Mouse (Mus musculus): ENCODE measurements at regions not wholly inside any gene's neighbourhood (a gene's known extent, or its start where the extent isn't known, plus 50 kb on each side); places are given as distances from the start of the nearest gene placed in this dataset.

- no peak for ATAC-seq (replicated peaks)
- H3K36me3 ChIP-seq (replicated peaks): no peaks in the 10 kb centered on the region
- H3K27ac ChIP-seq: no peak overlapping the region
- H3K4me3 ChIP-seq: no peak overlapping the region
- no peaks in the 10 kb centered on the region for H3K4me1 ChIP-seq
- H3K9ac ChIP-seq: no peak overlapping the region
- H3K4me2 ChIP-seq: no peak overlapping the region
- H3K9me3 ChIP-seq: no peaks in the 10 kb centered on the region
- H3K27me3 ChIP-seq (replicated peaks): no peaks in the 10 kb centered on the region
Observed at GRCm38 (mm10) chr5:26338191-26338590, 80.7 kb downstream of the Gm7361 start.

- H3K27ac ChIP-seq: no peak overlapping the region
- no peaks in the 10 kb centered on the region for H3K36me3 ChIP-seq (replicated peaks)
- no peak overlapping the region for H3K4me3 ChIP-seq
- H3K27me3 ChIP-seq (replicated peaks): no peaks in the 10 kb centered on the region
- ATAC-seq (replicated peaks): no peak
- WGBS: 100% methylated on average over 1 of the region's 1 CpGs
- H3K4me1 ChIP-seq: no peaks in the 10 kb centered on the region
- no peaks in the 10 kb centered on the region for H3K9me3 ChIP-seq
- H3K4me2 ChIP-seq: no peak overlapping the region
- H3K9ac ChIP-seq: no peak overlapping the region
Observed at GRCm38 (mm10) chr5:26339266-26339665, 81.8 kb downstream of the Gm7361 start.

- no peaks in the 10 kb centered on the region for H3K36me3 ChIP-seq (replicated peaks)
- H3K9ac ChIP-seq: no peak overlapping the region
- H3K27ac ChIP-seq: no peak overlapping the region
- no peaks in the 10 kb centered on the region for H3K9me3 ChIP-seq
- WGBS: 95% methylated on average over 10 of the region's 10 CpGs
- no peak overlapping the region for H3K4me2 ChIP-seq
- H3K27me3 ChIP-seq (replicated peaks): no peaks in the 10 kb centered on the region
- no peaks in the 10 kb centered on the region for H3K4me1 ChIP-seq
- no peak overlapping the region for H3K4me3 ChIP-seq
- ATAC-seq (replicated peaks): no peak
Observed at GRCm38 (mm10) chr5:26355156-26355555, 97.7 kb downstream of the Gm7361 start.

DNA sequence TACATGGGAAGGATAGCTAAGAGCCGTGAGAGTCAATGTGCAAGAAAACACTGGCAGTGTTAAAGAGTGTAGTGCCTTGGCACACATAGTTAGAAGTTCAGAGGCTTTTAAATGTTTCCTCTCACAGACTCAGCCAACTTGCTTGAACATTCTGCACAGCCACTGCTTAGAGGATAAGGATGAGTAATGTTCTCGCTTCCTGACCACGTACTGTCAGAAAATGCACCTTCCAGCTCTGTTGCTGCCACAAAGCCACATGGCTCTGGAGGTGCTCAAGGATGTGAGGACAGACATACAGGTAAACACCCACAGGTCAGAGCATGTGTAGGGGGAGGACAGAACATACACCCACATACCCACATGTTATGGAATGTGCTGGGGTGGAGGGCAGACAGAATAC is 101.6 kb downstream of the Gm7361 start:
- H3K27ac ChIP-seq: no peak overlapping the region
- no peaks in the 10 kb centered on the region for H3K27me3 ChIP-seq (replicated peaks)
- no peaks in the 10 kb centered on the region for H3K9me3 ChIP-seq
- no peak overlapping the region for H3K9ac ChIP-seq
- WGBS: 94% methylated on average over 3 of the region's 3 CpGs
- no peaks in the 10 kb centered on the region for H3K36me3 ChIP-seq (replicated peaks)
- ATAC-seq (replicated peaks): no peak
- no peak overlapping the region for H3K4me2 ChIP-seq
- no peaks in the 10 kb centered on the region for H3K4me1 ChIP-seq
- no peak overlapping the region for H3K4me3 ChIP-seq

DNA sequence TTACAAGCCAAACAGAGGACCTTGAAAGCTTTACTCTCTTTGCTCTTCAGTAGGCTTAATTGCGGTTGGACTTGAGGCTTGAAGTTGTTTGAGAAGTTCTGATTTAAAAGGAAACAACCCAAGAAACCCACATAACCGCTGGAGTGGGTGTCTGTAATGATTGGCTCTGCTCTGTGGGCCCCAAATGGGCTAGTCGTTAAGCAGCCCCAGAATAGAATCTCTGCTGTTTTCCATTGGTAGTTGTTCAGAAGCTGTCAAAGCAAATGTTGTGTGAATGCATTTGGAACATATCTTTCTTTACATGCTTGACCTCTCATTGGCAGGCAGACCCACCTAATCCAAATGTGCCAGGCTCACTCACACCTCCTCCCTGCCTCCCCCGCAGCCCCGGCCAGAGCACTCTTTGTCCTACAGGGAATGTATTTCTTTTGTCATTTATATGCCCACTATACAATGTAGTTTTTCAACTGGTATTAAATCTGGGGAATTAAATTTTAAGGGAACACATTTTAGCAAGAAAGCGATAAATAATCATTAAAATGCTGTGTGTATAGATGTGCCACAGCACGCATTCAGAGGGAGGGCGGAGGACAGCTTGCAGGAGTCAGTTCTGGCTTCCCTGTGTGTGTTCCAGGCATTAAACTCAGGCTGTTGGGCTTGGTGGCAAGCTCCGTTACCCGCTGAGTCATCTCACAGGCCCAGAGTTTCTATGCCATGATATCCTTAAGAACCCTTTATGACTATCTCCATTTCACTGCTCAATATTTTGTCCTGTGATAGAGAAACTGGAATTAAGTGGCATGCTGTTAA is 116.9 kb downstream of the Gm7361 start:
- WGBS: 61% methylated on average over 10 of the region's 10 CpGs
- H3K9me3 ChIP-seq: no peaks in the 10 kb centered on the region
- H3K9ac ChIP-seq: no peak overlapping the region
- no peak for ATAC-seq (replicated peaks)
- H3K4me1 ChIP-seq: no peaks in the 10 kb centered on the region
- no peak overlapping the region for H3K27ac ChIP-seq
- no peak overlapping the region for H3K4me2 ChIP-seq
- no peaks in the 10 kb centered on the region for H3K36me3 ChIP-seq (replicated peaks)
- H3K4me3 ChIP-seq: no peak overlapping the region
- no peaks in the 10 kb centered on the region for H3K27me3 ChIP-seq (replicated peaks)

- Histone ChIP-seq H3K4me2 (no peak overlapping the region), H3K36me3 (replicated peaks) (no peaks in the 10 kb centered on the region), H3K27me3 (replicated peaks) (no peaks in the 10 kb centered on the region), H3K4me3 (no peak overlapping the region), H3K9ac (no peak overlapping the region), H3K27ac (no peak overlapping the region), H3K4me1 (no peaks in the 10 kb centered on the region), H3K9me3 (no peaks in the 10 kb centered on the region)
- 90% methylated on average over 2 of the region's 2 CpGs for WGBS
- no peak for ATAC-seq (replicated peaks)
Observed at GRCm38 (mm10) chr5:26407088-26407672, 149.7 kb downstream of the Gm7361 start.

DNA sequence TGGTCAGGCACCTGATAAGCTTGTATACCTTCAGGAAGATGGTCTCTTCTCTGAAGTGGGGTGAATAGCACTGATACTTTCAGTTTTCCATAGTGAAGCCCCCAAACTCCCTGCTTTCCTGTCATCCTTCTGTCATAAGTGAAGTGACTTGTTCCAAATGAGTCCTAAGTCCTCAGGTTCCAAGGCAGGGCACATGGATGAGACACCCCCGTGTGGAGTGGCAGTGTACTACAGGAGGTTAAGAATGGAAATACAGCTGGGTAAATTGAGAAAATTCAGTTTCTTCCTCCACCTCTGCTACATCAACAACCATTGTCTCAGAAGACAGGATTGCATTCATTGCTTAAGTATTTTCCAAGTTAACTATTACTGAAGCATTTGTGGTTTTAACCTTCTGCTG is 155.7 kb downstream of the Gm7361 start:
- no peak overlapping the region for H3K4me2 ChIP-seq
- H3K27ac ChIP-seq: no peak overlapping the region
- WGBS: 39% methylated on average over 1 of the region's 1 CpGs
- ATAC-seq (replicated peaks): no peak
- no peak overlapping the region for H3K4me3 ChIP-seq
- no peak overlapping the region for H3K9ac ChIP-seq
- H3K9me3 ChIP-seq: no peaks in the 10 kb centered on the region
- no peaks in the 10 kb centered on the region for H3K27me3 ChIP-seq (replicated peaks)
- no peaks in the 10 kb centered on the region for H3K4me1 ChIP-seq
- H3K36me3 ChIP-seq (replicated peaks): no peaks in the 10 kb centered on the region

DNA sequence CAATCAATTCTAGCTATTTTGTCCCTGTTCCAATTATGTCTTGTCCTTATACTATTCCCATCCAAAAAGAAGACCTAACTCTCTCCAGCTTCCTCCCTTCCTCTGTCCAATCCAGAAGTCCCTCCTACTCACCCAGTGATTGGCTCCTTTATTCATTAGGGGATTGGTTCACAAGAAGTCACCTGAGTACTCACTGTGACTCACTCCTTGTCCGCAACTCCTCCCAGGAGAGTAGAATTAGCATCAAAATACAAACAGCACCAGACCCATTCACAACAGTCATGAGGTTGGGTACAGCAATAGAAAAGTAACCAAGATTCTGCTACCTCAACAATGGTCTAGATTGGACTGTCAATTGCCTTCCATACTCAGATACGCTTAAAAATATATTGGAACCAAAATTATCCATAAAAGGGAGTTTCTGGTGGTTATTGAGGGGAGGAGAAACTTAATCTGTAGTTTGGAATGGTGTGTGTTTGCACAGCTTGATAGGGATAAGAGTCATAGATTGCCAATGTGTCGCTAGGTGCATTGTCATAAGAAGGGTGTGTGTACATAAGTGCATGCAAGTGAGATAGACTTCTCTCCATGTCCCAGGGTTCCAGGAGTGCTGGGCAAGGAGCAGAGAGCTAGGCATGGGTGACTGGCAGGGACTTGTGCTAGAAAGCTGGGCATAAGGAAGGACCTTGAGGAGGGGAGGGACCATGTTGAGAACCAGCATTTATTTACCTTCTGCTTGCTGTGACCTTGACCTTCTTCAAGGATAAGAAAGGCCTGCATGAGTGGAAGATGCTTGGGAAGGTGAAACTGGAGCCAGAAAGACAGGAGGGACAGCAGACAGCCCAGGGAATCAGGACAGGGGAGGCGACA is 187.1 kb downstream of the Gm7361 start:
- Histone ChIP-seq H3K9me3 (no peaks in the 10 kb centered on the region), H3K36me3 (replicated peaks) (no peaks in the 10 kb centered on the region), H3K4me3 (no peak overlapping the region), H3K4me1 (no peaks in the 10 kb centered on the region), H3K27me3 (replicated peaks) (no peaks in the 10 kb centered on the region), H3K27ac (no peak overlapping the region), H3K4me2 (no peak overlapping the region), H3K9ac (no peak overlapping the region)
- no peak for ATAC-seq (replicated peaks)
- WGBS: 80% methylated on average over 4 of the region's 4 CpGs

DNA sequence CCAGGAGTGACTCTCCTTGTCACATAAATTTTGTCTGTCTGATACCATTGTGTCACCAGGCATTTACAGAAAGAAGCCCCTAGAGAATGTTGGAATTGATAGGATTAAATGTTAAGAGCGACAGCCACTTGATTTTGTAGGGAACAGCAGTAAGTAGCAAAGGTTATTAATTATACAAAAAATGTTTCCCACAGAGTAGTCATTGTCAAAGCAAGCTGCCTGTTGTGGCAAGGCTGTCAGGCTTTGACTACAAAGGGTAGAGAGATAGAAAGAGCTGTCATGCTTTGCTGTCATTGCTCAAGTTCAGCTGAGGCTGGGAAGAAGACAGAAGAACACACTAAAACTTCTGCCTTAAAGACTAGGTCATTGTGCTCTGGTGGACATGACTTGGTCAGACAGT is 193.8 kb downstream of the Gm7361 start:
- Histone ChIP-seq H3K36me3 (replicated peaks) (no peaks in the 10 kb centered on the region), H3K4me1 (no peaks in the 10 kb centered on the region), H3K27ac (no peak overlapping the region), H3K27me3 (replicated peaks) (no peaks in the 10 kb centered on the region), H3K9ac (no peak overlapping the region), H3K4me3 (no peak overlapping the region), H3K4me2 (no peak overlapping the region), H3K9me3 (no peaks in the 10 kb centered on the region)
- ATAC-seq (replicated peaks): no peak; the same call in 1 of the 2 replicates
- 27% methylated on average over 1 of the region's 1 CpGs for WGBS

DNA sequence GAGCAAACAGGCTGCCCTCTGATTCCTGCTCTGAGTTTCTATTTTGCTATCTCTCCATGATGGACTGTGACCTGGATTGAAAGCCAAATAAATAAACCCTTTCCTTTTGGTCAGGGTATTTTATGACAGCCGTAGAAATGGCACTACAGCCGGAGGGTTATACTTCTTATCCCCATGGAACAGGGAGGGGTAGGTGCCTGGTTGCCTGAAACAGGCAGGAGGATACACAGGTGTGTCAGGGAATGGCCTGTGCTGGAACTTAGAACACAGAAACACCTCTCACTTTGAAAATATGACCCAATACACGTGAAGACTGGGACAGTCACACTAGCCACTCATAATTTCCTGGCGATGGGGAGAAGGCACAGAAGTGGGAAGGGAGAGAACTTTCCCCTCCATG is 200.1 kb downstream of the Gm7361 start:
- 91% methylated on average over 4 of the region's 4 CpGs for WGBS
- no peaks in the 10 kb centered on the region for H3K36me3 ChIP-seq (replicated peaks)
- ATAC-seq (replicated peaks): no peak
- H3K27ac ChIP-seq: no peak overlapping the region
- no peak overlapping the region for H3K4me3 ChIP-seq
- H3K4me2 ChIP-seq: no peak overlapping the region
- H3K27me3 ChIP-seq (replicated peaks): no peaks in the 10 kb centered on the region
- no peaks in the 10 kb centered on the region for H3K4me1 ChIP-seq
- H3K9me3 ChIP-seq: no peaks in the 10 kb centered on the region
- H3K9ac ChIP-seq: no peak overlapping the region

DNA sequence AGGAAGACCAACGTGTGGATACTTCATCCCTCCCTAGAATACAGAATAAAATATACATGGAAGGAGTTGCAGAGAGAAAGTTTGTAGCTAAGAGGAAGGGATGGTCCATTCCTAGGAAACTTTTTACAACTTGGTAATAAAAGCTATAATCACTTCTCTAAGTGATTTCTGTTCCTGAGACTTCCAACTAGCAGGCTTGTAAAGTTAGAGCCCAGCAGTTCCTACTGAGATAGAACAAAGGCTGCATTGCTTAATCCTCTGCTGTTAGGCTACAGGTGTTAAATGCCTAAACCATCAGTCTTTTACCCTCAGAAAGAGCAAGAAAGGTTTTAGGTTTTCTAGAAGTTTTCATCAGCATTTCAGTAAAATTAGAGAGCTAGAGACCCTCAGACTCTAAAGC is 209.2 kb downstream of the Gm7361 start:
- H3K4me3 ChIP-seq: no peak overlapping the region
- H3K9me3 ChIP-seq: no peaks in the 10 kb centered on the region
- no peaks in the 10 kb centered on the region for H3K36me3 ChIP-seq (replicated peaks)
- no peak for ATAC-seq (replicated peaks)
- 69% methylated on average over 1 of the region's 1 CpGs for WGBS
- H3K27me3 ChIP-seq (replicated peaks): no peaks in the 10 kb centered on the region
- H3K9ac ChIP-seq: no peak overlapping the region
- H3K4me1 ChIP-seq: no peaks in the 10 kb centered on the region
- H3K27ac ChIP-seq: no peak overlapping the region
- no peak overlapping the region for H3K4me2 ChIP-seq

DNA sequence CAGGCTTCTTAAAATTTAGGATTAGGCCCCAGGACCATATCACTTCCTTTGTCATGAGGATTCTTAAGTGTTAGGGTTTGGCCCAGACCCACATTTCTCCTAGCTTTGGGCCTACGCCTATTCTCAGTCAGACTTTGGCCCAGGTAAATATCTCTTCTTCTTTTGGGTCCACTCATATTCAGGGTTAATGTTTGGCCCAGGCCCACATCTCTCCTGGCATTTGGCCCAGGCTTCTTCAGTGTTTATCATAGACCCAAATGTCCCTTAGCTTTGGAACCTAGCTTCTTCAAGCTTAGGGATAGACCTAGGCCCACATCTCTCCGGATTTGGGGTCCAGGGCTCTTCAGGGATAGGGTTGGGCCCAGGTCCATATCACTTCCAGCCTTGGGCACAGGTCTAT is 228.2 kb downstream of the Gm7361 start:
- H3K4me1 ChIP-seq: no peaks in the 10 kb centered on the region
- no peaks in the 10 kb centered on the region for H3K36me3 ChIP-seq (replicated peaks)
- H3K9me3 ChIP-seq: no peaks in the 10 kb centered on the region
- H3K4me2 ChIP-seq: no peak overlapping the region
- H3K27ac ChIP-seq: no peak overlapping the region
- ATAC-seq (replicated peaks): no peak
- no peak overlapping the region for H3K9ac ChIP-seq
- WGBS: 89% methylated on average over 2 of the region's 2 CpGs
- H3K4me3 ChIP-seq: no peak overlapping the region
- H3K27me3 ChIP-seq (replicated peaks): no peaks in the 10 kb centered on the region
